Mouse (Mus musculus) gastrocnemius, adult 2 months (tissue): Measurements from ENCODE around the gene Hexdc. TPM values are rescaled to one million over a fixed set of nuclear protein-coding genes. Genes with fewer than 3 reads are reported as not detected.

ENCODE experiments used
- DNase-seq: peaks from one replicate; pipeline ENCODE4 v3.0.0; 2022
- H3K27ac ChIP-seq: fragments of 200-600 bp; 2 replicates; pipeline ENCODE4 v1.8.1; 2022; ENCODE audit warnings: mild to moderate bottlenecking
- H3K4me3 ChIP-seq: fragments of 200-600 bp; 2 replicates; pipeline ENCODE4 v1.8.1; 2022; ENCODE audit warnings: mild to moderate bottlenecking, moderate library complexity
- CTCF ChIP-seq: fragments of 200-600 bp; IDR thresholded peaks from 2 replicates; pipeline ENCODE4 v1.8.1; 2022; ENCODE audit warnings: antibody characterized with exemption, mild to moderate bottlenecking, moderate library complexity
- intact Hi-C: fragments of 180-260 bp; cut with DNase I; formaldehyde crosslinking; loops from one replicate; pipeline ENCODE4 v1.15.1; 2025
- long read RNA-seq, 2 experiments: library from polyadenylated mRNA; stranded (forward); transcript quantifications; one replicate each; pipeline ENCODE4 v2.0.0; 2021
- total RNA-seq, 2 experiments: library from RNA; stranded (reverse); gene quantifications; 2 replicates each; pipeline ENCODE4 v1.2.3; 2021

Hexdc gene
- 1 to 10 TPM; 7.5 to 9.6 TPM for total RNA-seq
- long read RNA-seq, experiment 1, partial matches to known transcripts, result 2 of 3 reads
- long read RNA-seq, experiment 1, other reads (novel, unspliced or antisense), result 1 of 3 reads
- long read RNA-seq, experiment 2, partial matches to known transcripts, result 0 of 2 reads
- long read RNA-seq, experiment 2, other reads (novel, unspliced or antisense), result 2 of 2 reads

- H3K27ac ChIP-seq, result peak within 1 kb of the TSS; percentile 94
- peak; percentile 97 for DNase-seq
- intact Hi-C loops, result loop anchor here (5.0 kb wide), 2 partner anchors 152 to 187 kb away; no protein-coding TSS in a partner anchor
- H3K4me3 ChIP-seq, result peak within 1 kb of the TSS; percentile 83
- no peak; the same call in 1 of the 2 replicates for TF ChIP-seq CTCF
Measured at GRCm38 (mm10) chr11:121204161-121205006, at the start of gene Hexdc, which contains the start of gene Ogfod3. Hexdc (plus strand) TSS chr11:121204433. Ogfod3 (minus strand) TSS chr11:121204711.

- DNase-seq, result peak; percentile 93
- intact Hi-C loops, result no loop called here
- no peak for TF ChIP-seq CTCF
- peak overlapping the region; percentile 89 for H3K27ac ChIP-seq
- H3K4me3 ChIP-seq, result peak overlapping the region; percentile 74
Measured at GRCm38 (mm10) chr11:121156411-121156891, 47.8 kb upstream of the Hexdc start.

GRCm38 (mm10) chr11:121159971-121160370, 44.3 kb upstream of the Hexdc start, which contains the start of gene Uts2r:
Uts2r (plus strand) TSS chr11:121160271.
- Histone ChIP-seq H3K27ac (peak within 1 kb of the TSS; percentile 88), H3K4me3 (peak within 1 kb of the TSS; percentile 48)
- DNase-seq, result no peak
- TF ChIP-seq CTCF, result no peak
- intact Hi-C loops, result no loop called here

- Histone ChIP-seq H3K4me3 (peak overlapping the region; percentile 48), H3K27ac (peak overlapping the region; percentile 88)
- no peak for TF ChIP-seq CTCF
- DNase-seq, result peak; percentile 90
- intact Hi-C loops, result no loop called here
Measured at GRCm38 (mm10) chr11:121160636-121161346, 43.4 kb upstream of the Hexdc start.

GRCm38 (mm10) chr11:121163751-121164150, 40.5 kb upstream of the Hexdc start:
- intact Hi-C loops, result no loop called here

GRCm38 (mm10) chr11:121173203-121173602, 31.0 kb upstream of the Hexdc start:
- peak; percentile 73 for DNase-seq
- TF ChIP-seq CTCF, result no peak
- Histone ChIP-seq H3K27ac (peak overlapping the region; percentile 71), H3K4me3 (no peak overlapping the region)
- intact Hi-C loops, result no loop called here

More at GRCm38 (mm10) chr11:121163751-121164150, 40.5 kb upstream of the Hexdc start:
- Histone ChIP-seq H3K27ac (peak overlapping the region; percentile 76), H3K4me3 (no peak overlapping the region)
- no peak for DNase-seq
- no peak for TF ChIP-seq CTCF

- Histone ChIP-seq H3K27ac (peak overlapping the region; percentile 71), H3K4me3 (no peak overlapping the region)
- no peak for DNase-seq
- TF ChIP-seq CTCF, result no peak
- intact Hi-C loops, result no loop called here
Measured at GRCm38 (mm10) chr11:121174234-121174633, 30.0 kb upstream of the Hexdc start.

GRCm38 (mm10) chr11:121176285-121177270, 27.7 kb upstream of the Hexdc start:
- Histone ChIP-seq H3K27ac (no peak overlapping the region; the same call in 1 of the 2 replicates), H3K4me3 (no peak overlapping the region)
- intact Hi-C loops, result no loop called here
- DNase-seq, result peak; percentile 65
- peak; percentile 83 for TF ChIP-seq CTCF

GRCm38 (mm10) chr11:121189681-121190080, 14.6 kb upstream of the Hexdc start:
- DNase-seq, result peak; percentile 63
- no peak for TF ChIP-seq CTCF
- Histone ChIP-seq H3K27ac (peak overlapping the region; percentile 35), H3K4me3 (no peak overlapping the region)
- intact Hi-C loops, result no loop called here

- intact Hi-C loops, result no loop called here
Measured at GRCm38 (mm10) chr11:121192742-121193141, 11.5 kb upstream of the Hexdc start.

GRCm38 (mm10) chr11:121193415-121193814, 10.8 kb upstream of the Hexdc start:
- H3K4me3 ChIP-seq, result no peak overlapping the region
- H3K27ac ChIP-seq, result no peak overlapping the region
- no peak for TF ChIP-seq CTCF
- no peak for DNase-seq
- intact Hi-C loops, result no loop called here

More at GRCm38 (mm10) chr11:121192742-121193141, 11.5 kb upstream of the Hexdc start:
- no peak for DNase-seq
- Histone ChIP-seq H3K4me3 (no peak overlapping the region), H3K27ac (no peak overlapping the region)
- no peak for TF ChIP-seq CTCF
